Mouse (Mus musculus) liver, adult 2 months (tissue): ENCODE data around the gene Acoxl.

Experiments used
- CTCF ChIP-seq: fragments of 200-500 bp; IDR thresholded peaks from 2 replicates; pipeline ENCODE4 v1.5.1; 2011; ENCODE audit warnings: low read depth, low read length, control low read depth
- POLR2A ChIP-seq: fragments of 200-500 bp; IDR thresholded peaks from 2 replicates; pipeline ENCODE4 v1.6.1; 2011; ENCODE audit warnings: low read length, control low read depth; ENCODE audit not compliant: insufficient read depth; ENCODE audit errors: extremely low read depth

DNA sequence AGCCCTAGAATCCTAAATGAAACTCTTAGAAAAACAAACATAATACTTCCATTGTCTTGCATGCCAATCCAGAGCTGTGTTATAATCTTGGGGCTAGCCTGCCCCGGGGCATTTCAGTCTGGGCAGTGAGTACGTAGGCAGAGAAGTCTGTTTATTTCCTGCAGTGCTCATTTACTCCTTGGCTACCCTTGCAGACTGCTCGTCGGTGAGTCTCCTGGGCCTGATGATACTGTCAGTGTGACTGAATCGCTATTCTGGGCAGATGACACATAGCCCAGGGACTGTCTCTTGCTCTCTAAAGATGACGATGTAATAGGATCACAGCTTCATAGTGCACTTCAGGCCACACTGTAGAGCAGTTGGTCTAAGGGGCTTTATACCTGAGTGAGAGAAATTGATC lies 56.2 kb downstream of the Acoxl start:
- no peak for TF ChIP-seq CTCF
- TF ChIP-seq POLR2A: no peak
